Mouse (Mus musculus): ENCODE measurements around the gene Srp54c. TPM values are rescaled to one million over a fixed set of nuclear protein-coding genes. Genes with fewer than 3 reads are reported as not detected.
"Not testable (repeated sequence)": the region's sequence is repeated elsewhere in the genome, so short reads cannot be mapped to it uniquely, and the experiment has no call there.

Srp54c gene
- polyA plus RNA-seq (2015; fragmentation: Nextera tagmentation; extraction: Ambion mirVana) = 30.2 and 31.5 TPM in 2 replicates

DNA sequence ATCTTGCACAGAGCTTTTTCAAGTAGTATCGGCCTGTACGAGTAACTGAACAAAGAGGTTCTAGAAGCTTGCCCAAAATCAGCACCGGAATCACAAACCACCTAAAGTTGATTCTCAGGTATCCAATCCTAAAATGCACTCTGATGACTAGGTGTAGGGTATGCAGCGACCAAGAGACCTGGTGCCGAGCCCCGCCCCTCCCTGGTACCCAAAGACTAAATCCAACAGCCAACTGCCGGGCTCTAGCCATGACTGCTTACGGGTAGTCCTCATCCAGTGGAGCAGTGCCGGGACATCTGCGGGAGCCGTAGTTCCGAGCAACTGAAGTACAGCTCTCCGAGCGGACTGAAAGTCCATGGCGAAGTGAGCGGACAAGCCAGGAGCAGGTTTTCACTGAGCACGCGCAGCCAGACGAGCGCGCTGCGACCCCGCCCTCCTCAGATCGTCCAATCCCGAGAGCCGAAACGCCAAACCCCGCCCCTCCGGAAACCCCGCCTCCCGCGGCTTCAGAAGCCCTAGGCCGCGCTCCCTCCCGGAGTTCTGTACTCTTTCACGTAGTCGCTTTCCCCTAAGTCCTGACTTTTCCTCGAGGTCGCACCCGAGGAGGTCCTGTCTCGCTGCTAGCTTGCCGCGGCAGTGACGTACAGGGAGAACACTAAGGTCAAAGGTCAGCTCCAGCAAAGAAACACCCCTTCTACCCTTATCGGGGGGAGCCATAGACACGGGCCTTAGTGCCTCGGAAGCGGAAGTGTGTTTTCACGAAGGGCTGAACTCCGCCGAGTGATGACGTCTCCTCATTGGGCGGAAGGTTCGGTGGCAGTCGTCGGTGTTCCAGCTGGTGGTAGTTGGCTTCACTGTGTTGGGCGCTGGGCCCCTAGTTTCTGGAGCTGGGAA is at the start of gene Srp54c:
TSS of gene Srp54c (plus strand) at position 543 of the 894 bp plus-strand sequence.
- H3K27me3 ChIP-seq (ENCODE audit: control insufficient read depth, insufficient read depth, low read depth, low read length); H3K4me2 ChIP-seq (ENCODE audit: low read depth, low read length); H3K9me3 ChIP-seq (replicated peaks; ENCODE audit: control insufficient read depth, low read length); H3K9ac ChIP-seq (ENCODE audit: low read depth, low read length); H3K36me3 ChIP-seq (ENCODE audit: control insufficient read depth, insufficient read depth); H3K27ac ChIP-seq (ENCODE audit: low read length); H3K4me1 ChIP-seq (ENCODE audit: control insufficient read depth, low read depth, low read length): not testable (repeated sequence)
- WGBS (ENCODE audit: insufficient replicate concordance) = no CpG with 5 or more reads among the region's 57 CpGs
- H3K4me3 ChIP-seq (ENCODE audit: low read depth, low read length) = peak within 1 kb of the TSS; percentile 54
- ATAC-seq (ENCODE audit: low read depth) = peak; percentile 96

DNA sequence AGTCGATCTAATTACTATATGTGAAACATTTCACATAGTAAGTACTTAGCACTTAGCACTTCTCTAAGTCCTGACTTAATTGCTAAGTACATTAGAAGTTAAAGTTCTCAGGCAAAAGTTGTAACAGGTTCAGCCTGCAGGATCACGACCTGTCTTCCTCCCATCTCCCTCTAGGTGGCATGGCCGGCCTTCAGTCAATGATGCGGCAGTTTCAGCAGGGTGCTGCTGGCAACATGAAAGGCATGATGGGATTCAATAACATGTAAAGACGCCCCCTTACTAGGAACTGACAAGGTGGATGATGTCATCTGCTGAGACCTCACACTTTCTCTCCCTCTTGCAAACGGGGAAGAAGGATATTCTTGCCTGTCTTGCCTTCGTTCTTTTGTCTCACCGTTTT is 42.3 kb upstream of the Srp54c start:
- ATAC-seq (ENCODE audit: low read depth); H3K27me3 ChIP-seq (ENCODE audit: control insufficient read depth, insufficient read depth, low read depth, low read length); H3K4me1 ChIP-seq (ENCODE audit: control insufficient read depth, low read depth, low read length); H3K4me3 ChIP-seq (ENCODE audit: low read depth, low read length); H3K4me2 ChIP-seq (ENCODE audit: low read depth, low read length); H3K9me3 ChIP-seq (replicated peaks; ENCODE audit: control insufficient read depth, low read length); H3K9ac ChIP-seq (ENCODE audit: low read depth, low read length); H3K36me3 ChIP-seq (ENCODE audit: control insufficient read depth, insufficient read depth); H3K27ac ChIP-seq (ENCODE audit: low read length): not testable (repeated sequence)
- no CpG with 5 or more reads among the region's 8 CpGs for WGBS (ENCODE audit: insufficient replicate concordance)

DNA sequence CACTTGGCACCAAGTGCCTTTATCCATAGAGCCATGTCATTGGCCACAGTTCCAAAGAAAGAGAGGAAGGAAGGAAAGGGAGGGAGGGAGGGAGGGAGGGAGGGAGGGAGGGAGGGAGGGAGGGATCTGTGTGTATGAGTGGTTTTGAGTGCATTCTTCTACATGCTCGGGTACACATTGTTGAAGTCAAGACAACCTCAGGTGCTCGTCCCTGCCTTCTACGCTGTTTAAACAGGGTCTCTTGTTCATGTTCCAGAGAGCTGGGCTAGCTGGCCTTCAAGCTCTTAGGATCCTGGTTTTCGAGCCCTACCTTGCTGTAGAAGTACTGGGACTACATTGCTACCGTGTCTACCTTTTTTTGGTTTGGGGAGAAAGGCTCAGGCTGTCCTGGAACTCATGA is 40.8 kb upstream of the Srp54c start:
- WGBS (ENCODE audit: insufficient replicate concordance) = no CpG with 5 or more reads among the region's 5 CpGs
- not testable (repeated sequence) for H3K4me2 ChIP-seq (ENCODE audit: low read depth, low read length); H3K4me1 ChIP-seq (ENCODE audit: control insufficient read depth, low read depth, low read length); H3K9me3 ChIP-seq (replicated peaks; ENCODE audit: control insufficient read depth, low read length); H3K27ac ChIP-seq (ENCODE audit: low read length); H3K4me3 ChIP-seq (ENCODE audit: low read depth, low read length); H3K27me3 ChIP-seq (ENCODE audit: control insufficient read depth, insufficient read depth, low read depth, low read length); ATAC-seq (ENCODE audit: low read depth); H3K36me3 ChIP-seq (ENCODE audit: control insufficient read depth, insufficient read depth); H3K9ac ChIP-seq (ENCODE audit: low read depth, low read length)

DNA sequence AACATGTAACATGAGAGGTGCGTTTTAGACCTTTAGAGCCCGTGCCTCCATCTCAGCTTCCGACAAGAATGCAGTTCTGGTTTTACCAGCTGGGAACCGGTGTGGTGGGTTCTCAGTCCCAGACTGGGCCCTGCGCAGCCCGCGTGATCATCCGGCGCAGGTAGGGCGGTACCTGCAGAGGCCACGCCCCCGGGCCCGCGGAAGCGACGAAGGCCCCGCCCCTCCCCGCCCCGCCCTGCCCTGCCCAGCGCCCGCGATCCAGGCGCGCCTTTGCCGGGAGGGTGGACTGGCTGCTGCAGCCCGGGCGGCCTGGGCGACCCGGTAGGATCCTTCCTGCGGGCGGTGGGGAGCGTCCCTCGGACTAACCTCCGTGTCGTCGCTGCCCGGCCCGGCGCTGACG is 30.7 kb upstream of the Srp54c start, which contains the start of gene 1700047I17Rik2:
TSS of gene 1700047I17Rik2 (plus strand) at position 287 of the 400 bp plus-strand sequence.
- not testable (repeated sequence) for H3K4me3 ChIP-seq (ENCODE audit: low read depth, low read length); H3K36me3 ChIP-seq (ENCODE audit: control insufficient read depth, insufficient read depth); H3K27me3 ChIP-seq (ENCODE audit: control insufficient read depth, insufficient read depth, low read depth, low read length); H3K4me2 ChIP-seq (ENCODE audit: low read depth, low read length); H3K9ac ChIP-seq (ENCODE audit: low read depth, low read length); H3K27ac ChIP-seq (ENCODE audit: low read length); H3K9me3 ChIP-seq (replicated peaks; ENCODE audit: control insufficient read depth, low read length); H3K4me1 ChIP-seq (ENCODE audit: control insufficient read depth, low read depth, low read length)
- ATAC-seq (ENCODE audit: low read depth) = peak; percentile 98
- no CpG with 5 or more reads among the region's 40 CpGs for WGBS (ENCODE audit: insufficient replicate concordance)

DNA sequence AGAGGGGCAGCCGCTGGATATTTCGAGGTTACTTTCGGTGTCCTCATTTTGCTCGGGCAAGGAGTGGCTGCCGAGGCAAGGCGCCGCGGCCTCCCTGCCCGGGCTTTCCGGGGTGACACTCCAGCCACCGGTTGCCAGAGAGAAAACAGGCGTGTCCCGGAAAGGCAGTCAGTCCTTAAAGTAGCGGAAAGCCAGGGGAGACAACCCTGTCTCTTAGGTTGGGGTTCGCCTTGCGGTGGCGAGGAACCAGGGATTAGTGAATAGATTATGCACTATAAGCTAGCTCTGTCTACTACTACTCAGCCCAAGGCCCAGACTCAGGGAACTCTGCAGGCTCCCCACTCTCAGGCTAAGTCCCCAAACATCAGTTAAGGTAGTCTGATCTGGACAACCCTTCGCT is 30.2 kb upstream of the Srp54c start:
- ATAC-seq (ENCODE audit: low read depth) = peak; percentile 73
- H3K27ac ChIP-seq (ENCODE audit: low read length); H3K4me1 ChIP-seq (ENCODE audit: control insufficient read depth, low read depth, low read length); H3K36me3 ChIP-seq (ENCODE audit: control insufficient read depth, insufficient read depth); H3K4me3 ChIP-seq (ENCODE audit: low read depth, low read length); H3K27me3 ChIP-seq (ENCODE audit: control insufficient read depth, insufficient read depth, low read depth, low read length); H3K9ac ChIP-seq (ENCODE audit: low read depth, low read length); H3K9me3 ChIP-seq (replicated peaks; ENCODE audit: control insufficient read depth, low read length); H3K4me2 ChIP-seq (ENCODE audit: low read depth, low read length): not testable (repeated sequence)
- WGBS (ENCODE audit: insufficient replicate concordance) = no CpG with 5 or more reads among the region's 18 CpGs

DNA sequence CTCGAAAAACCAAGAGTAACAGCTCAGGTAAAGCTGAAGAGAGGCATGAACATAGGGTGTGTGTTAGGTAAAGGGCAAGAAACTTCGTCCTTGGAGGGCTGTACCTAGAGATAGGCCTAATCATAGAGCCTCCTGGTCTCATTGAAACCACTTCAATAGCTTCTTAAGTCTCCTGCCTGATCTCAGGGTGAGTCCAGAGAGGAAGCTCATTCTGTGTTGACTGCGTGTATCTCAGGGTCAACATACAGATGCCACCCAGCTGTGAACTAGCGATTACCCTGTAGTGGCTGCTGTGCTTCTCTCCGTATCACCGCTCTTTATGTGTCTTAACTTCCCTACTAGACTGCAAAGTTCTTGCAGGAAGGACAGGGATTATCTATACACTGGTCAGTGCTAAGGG is 17.0 kb upstream of the Srp54c start:
- ATAC-seq (ENCODE audit: low read depth); H3K4me3 ChIP-seq (ENCODE audit: low read depth, low read length); H3K27me3 ChIP-seq (ENCODE audit: control insufficient read depth, insufficient read depth, low read depth, low read length); H3K9me3 ChIP-seq (replicated peaks; ENCODE audit: control insufficient read depth, low read length); H3K27ac ChIP-seq (ENCODE audit: low read length); H3K36me3 ChIP-seq (ENCODE audit: control insufficient read depth, insufficient read depth); H3K9ac ChIP-seq (ENCODE audit: low read depth, low read length); H3K4me1 ChIP-seq (ENCODE audit: control insufficient read depth, low read depth, low read length); H3K4me2 ChIP-seq (ENCODE audit: low read depth, low read length): not testable (repeated sequence)
- WGBS (ENCODE audit: insufficient replicate concordance) = no CpG with 5 or more reads among the region's 6 CpGs

DNA sequence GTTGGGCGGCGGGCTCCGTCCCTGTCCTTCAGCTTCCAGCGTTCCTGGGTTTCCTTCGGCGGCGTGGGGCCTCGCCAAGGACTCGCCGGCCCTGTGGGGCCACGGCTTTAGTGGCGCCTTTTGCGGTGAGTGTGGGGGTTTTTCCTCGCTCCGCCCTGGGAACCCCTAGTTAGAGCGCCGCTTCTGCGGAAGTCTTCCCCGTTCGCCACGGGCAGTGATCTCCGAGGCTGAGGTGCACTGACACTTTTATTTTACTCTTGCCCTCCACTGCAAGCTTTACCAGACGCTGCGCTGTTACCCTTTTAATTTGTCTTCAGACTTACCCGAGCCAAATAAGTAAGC is 523 bp downstream of the Srp54c start:
- not testable (repeated sequence) for H3K4me2 ChIP-seq (ENCODE audit: low read depth, low read length); H3K4me1 ChIP-seq (ENCODE audit: control insufficient read depth, low read depth, low read length); H3K27ac ChIP-seq (ENCODE audit: low read length); H3K9me3 ChIP-seq (replicated peaks; ENCODE audit: control insufficient read depth, low read length); H3K9ac ChIP-seq (ENCODE audit: low read depth, low read length); H3K36me3 ChIP-seq (ENCODE audit: control insufficient read depth, insufficient read depth); H3K27me3 ChIP-seq (ENCODE audit: control insufficient read depth, insufficient read depth, low read depth, low read length)
- peak overlapping the region; percentile 54 for H3K4me3 ChIP-seq (ENCODE audit: low read depth, low read length)
- peak; percentile 18 for ATAC-seq (ENCODE audit: low read depth)
- WGBS (ENCODE audit: insufficient replicate concordance) = 3% methylated on average over 11 of the region's 25 CpGs

DNA sequence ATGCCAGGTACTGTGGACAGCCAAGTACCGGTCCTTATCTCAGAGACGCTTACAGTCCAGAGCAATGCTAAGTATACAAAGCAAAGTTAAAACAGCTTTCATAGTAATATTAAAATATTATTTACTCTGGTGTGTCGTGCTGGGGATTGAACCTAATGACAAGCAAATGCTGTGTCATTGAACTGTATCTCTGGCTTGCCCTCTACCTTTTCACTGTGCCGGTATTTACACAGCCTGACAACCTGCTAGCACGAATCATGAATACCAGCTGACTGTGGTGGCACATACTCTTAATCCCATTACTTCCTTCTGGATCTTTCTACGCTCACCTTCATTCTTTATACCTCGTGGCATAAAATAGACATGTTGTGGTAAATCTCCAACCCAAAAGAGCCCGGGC is 12.3 kb downstream of the Srp54c start:
- no CpG with 5 or more reads among the region's 8 CpGs for WGBS (ENCODE audit: insufficient replicate concordance)
- H3K36me3 ChIP-seq (ENCODE audit: control insufficient read depth, insufficient read depth); H3K4me1 ChIP-seq (ENCODE audit: control insufficient read depth, low read depth, low read length); H3K9me3 ChIP-seq (replicated peaks; ENCODE audit: control insufficient read depth, low read length); H3K4me3 ChIP-seq (ENCODE audit: low read depth, low read length); H3K9ac ChIP-seq (ENCODE audit: low read depth, low read length); H3K27me3 ChIP-seq (ENCODE audit: control insufficient read depth, insufficient read depth, low read depth, low read length); ATAC-seq (ENCODE audit: low read depth); H3K27ac ChIP-seq (ENCODE audit: low read length); H3K4me2 ChIP-seq (ENCODE audit: low read depth, low read length): not testable (repeated sequence)

DNA sequence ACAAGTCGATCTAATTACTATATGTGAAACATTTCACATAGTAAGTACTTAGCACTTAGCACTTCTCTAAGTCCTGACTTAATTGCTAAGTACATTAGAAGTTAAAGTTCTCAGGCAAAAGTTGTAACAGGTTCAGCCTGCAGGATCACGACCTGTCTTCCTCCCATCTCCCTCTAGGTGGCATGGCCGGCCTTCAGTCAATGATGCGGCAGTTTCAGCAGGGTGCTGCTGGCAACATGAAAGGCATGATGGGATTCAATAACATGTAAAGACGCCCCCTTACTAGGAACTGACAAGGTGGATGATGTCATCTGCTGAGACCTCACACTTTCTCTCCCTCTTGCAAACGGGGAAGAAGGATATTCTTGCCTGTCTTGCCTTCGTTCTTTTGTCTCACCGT is 32.0 kb downstream of the Srp54c start:
- H3K9ac ChIP-seq (ENCODE audit: low read depth, low read length); H3K4me2 ChIP-seq (ENCODE audit: low read depth, low read length); H3K36me3 ChIP-seq (ENCODE audit: control insufficient read depth, insufficient read depth); H3K27ac ChIP-seq (ENCODE audit: low read length); H3K4me3 ChIP-seq (ENCODE audit: low read depth, low read length); ATAC-seq (ENCODE audit: low read depth); H3K9me3 ChIP-seq (replicated peaks; ENCODE audit: control insufficient read depth, low read length); H3K4me1 ChIP-seq (ENCODE audit: control insufficient read depth, low read depth, low read length); H3K27me3 ChIP-seq (ENCODE audit: control insufficient read depth, insufficient read depth, low read depth, low read length): not testable (repeated sequence)
- WGBS (ENCODE audit: insufficient replicate concordance) = no CpG with 5 or more reads among the region's 8 CpGs
